Mouse (Mus musculus) intestine, postnatal 0 days (tissue): ENCODE data around the gene Dlst. TPM values are rescaled to one million over a fixed set of nuclear protein-coding genes. Genes with fewer than 3 reads are reported as not detected.

Experiments
- ATAC-seq: fragments of 200-750 bp; cut with Nextera tagmentation; 2 replicates; pipeline ENCODE4 v1.8.0; 2017; ENCODE audit warnings: mild to moderate bottlenecking, moderate TSS enrichment, moderate library complexity
- H3K27ac ChIP-seq: fragments of 300-500 bp; sonication (generic); 2 replicates; pipeline ENCODE4 v1.5.1; 2014; ENCODE audit warnings: mild to moderate bottlenecking, low read depth, low read length, moderate library complexity
- H3K27me3 ChIP-seq: fragments of 300-500 bp; sonication (generic); replicated peaks from 2 replicates; pipeline ENCODE4 v1.6.1; 2014; ENCODE audit warnings: low read length, mixed read lengths; ENCODE audit not compliant: control insufficient read depth, insufficient read depth
- H3K36me3 ChIP-seq: fragments of 300-500 bp; sonication (generic); 2 replicates; pipeline ENCODE4 v1.6.1; 2014; ENCODE audit warnings: mild to moderate bottlenecking, moderate library complexity; ENCODE audit not compliant: control insufficient read depth, insufficient read depth
- H3K4me1 ChIP-seq: fragments of 300-500 bp; sonication (generic); replicated peaks from 2 replicates; pipeline ENCODE4 v1.6.1; 2014; ENCODE audit warnings: antibody characterized with exemption, low read length, mixed read lengths; ENCODE audit not compliant: control insufficient read depth, insufficient read depth
- H3K4me2 ChIP-seq: fragments of 300-500 bp; sonication (generic); replicated peaks from 2 replicates; pipeline ENCODE4 v1.6.1; 2014; ENCODE audit warnings: low read depth, mild to moderate bottlenecking, moderate library complexity
- H3K4me3 ChIP-seq: fragments of 300-500 bp; sonication (generic); 2 replicates; pipeline ENCODE4 v1.5.1; 2014; ENCODE audit warnings: low read depth, low read length
- H3K9ac ChIP-seq: fragments of 300-500 bp; sonication (generic); 2 replicates; pipeline ENCODE4 v1.6.1; 2014; ENCODE audit warnings: mild to moderate bottlenecking, low read depth, low read length
- H3K9me3 ChIP-seq: fragments of 300-500 bp; sonication (generic); 2 replicates; pipeline ENCODE4 v1.6.1; 2016; ENCODE audit warnings: mixed run types; ENCODE audit not compliant: control insufficient read depth
- CTCF ChIP-seq: sonication (generic); IDR thresholded peaks from 2 replicates; pipeline ENCODE4 v1.5.1; 2016; ENCODE audit warnings: low read depth, mild to moderate bottlenecking, control low read depth, antibody characterized with exemption, moderate library complexity
- WGBS: fragments of 180-500 bp; shearing (Covaris S2); extraction: QIAGEN DNeasy Blood & Tissue Kit; methylation state at CpG from one replicate; pipeline ENCODE4 v1.1.7; 2014; 5-methylcytosine and 5-hydroxymethylcytosine counted together
- polyA plus RNA-seq: library from polyadenylated mRNA; unstranded; fragments of >200 nt; fragmentation: Nextera tagmentation; extraction: Ambion mirVana; gene quantifications from 2 replicates; pipeline ENCODE4 v1.2.1, GENCODE M21; 2015

The Dlst gene
- polyA plus RNA-seq, 1 experiment from 2014 or later: 119 TPM

DNA sequence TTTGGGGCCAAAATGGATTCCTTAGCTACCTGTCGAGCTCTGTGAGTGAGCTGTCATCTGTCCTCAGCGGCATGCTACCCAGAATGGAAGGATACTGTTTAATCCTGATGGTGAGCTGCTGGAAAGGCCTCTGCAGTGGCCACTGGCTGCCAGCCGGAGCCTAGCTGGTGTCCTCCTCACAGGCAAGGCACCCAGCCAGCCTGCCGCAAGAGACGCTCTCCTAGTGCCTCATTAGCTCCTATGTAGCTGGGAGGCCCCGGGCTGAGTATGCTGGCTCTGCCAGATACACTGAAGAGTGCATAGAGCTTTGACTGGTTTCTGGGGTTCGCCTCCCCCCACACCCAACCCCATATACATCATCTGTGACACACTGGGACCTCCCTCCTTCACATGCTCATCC is 63.4 kb downstream of the Dlst start:
- Histone ChIP-seq H3K27ac (no peak overlapping the region), H3K9ac (no peak overlapping the region), H3K4me1 (no peaks in the 10 kb centered on the region), H3K4me2 (no peak overlapping the region), H3K4me3 (no peak overlapping the region), H3K36me3 (no peaks in the 10 kb centered on the region), H3K9me3 (no peaks in the 10 kb centered on the region), H3K27me3 (0 out of 2 replicates have a peak, but pooled peaks cover 6% of the 10 kb centered on the region)
- 0 out of 2 replicates have a peak, but pooled peaks have one; percentile 2 for TF ChIP-seq CTCF
- ATAC-seq: no peak
- WGBS: 76% methylated on average over 7 of the region's 7 CpGs

DNA sequence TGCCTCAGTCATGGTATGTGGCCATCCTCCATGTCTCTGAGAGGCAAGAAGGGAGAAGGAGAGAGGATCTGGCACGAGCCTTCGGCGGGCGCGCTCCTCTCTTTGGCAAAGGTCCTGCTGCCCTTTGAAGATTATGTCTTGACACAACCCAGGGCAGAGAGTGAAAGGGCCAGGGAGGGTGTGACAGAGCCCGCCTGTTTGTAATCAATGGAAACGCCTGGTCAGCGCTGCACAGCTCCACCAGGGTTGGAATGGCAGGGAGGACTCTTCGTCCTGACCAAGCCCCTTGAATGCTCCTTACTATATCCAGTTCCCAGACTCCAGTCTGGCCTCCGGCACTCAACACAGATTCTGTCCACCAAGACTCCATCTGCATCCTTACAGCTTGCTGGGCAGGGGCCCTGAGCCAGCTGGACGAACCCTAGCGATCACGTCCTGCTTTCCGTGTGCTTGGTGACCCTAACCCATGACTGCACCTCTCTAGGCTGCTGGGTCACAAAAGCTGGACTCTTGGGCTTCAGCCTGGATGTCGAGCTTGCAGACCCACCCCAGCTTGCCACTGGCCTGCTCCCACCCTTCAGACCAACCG is 64.5 kb downstream of the Dlst start:
- 0 out of 2 replicates have a peak overlapping the region, but pooled peaks have one; percentile 17 for H3K9ac ChIP-seq
- TF ChIP-seq CTCF: no peak
- H3K27ac ChIP-seq: no peak overlapping the region

DNA sequence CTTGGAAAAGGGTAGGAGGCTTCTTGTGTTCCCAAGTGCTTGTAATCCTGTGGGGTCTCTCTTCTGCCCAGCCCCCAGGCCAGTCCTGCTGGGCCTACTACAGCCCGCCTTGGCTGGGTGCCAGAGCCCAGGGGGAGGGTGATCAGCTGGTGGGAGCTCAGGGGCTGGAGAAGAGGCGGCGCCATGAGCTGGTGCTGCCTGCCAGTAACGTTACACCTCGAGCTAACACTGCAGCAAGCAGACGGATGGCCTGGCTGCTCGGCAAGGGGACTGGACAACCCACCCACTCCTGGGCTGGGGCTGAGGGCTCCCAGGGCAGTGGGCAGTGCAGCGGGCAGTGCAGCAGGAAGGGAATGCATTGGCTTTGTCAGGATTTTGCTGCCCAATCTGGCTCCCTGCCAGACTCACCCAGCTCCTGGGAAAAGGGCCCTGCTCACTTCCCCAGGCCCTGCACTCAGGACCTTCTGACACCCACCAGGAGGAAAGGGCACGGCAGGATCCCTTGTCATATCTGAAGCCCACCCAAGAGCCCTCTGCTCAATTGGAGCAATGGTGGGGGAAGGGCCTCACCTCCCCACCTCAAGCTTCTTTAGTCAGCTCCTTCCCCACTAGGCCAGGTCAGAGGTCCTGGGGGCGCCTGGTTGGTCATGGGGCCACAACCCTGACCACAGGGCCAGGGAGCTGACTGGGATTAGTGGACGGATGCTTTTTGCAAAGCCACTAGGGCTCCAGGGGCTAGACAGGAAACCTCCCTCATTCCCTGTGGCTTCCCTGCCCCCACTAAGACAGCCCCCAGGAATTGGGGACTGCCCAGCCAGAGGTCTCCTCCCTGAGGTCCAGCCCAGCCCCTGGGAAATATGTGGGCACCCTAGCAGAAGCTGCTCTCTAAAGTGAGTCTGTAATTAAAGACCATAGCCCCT is 65.6 kb downstream of the Dlst start:
- WGBS: 34% methylated on average over 11 of the region's 11 CpGs
- peak overlapping the region; percentile 82 for H3K4me2 ChIP-seq
- H3K9ac ChIP-seq: peak overlapping the region; percentile 45; the same call in 1 of the 2 replicates
- no peaks in the 10 kb centered on the region for H3K36me3 ChIP-seq
- H3K9me3 ChIP-seq: no peaks in the 10 kb centered on the region
- ATAC-seq: no peak; the same call in 1 of the 2 replicates
- H3K4me3 ChIP-seq: peak overlapping the region; percentile 38
- TF ChIP-seq CTCF: no peak
- no peaks in the 10 kb centered on the region for H3K4me1 ChIP-seq
- H3K27me3 ChIP-seq: 0 out of 2 replicates have a peak, but pooled peaks cover 6% of the 10 kb centered on the region
- no peak overlapping the region for H3K27ac ChIP-seq

More for the DNA sequence above, 64.5 kb downstream of the Dlst start:
- no peak for ATAC-seq
- Histone ChIP-seq H3K27me3 (0 out of 2 replicates have a peak, but pooled peaks cover 6% of the 10 kb centered on the region), H3K4me3 (no peak overlapping the region), H3K36me3 (no peaks in the 10 kb centered on the region), H3K4me1 (no peaks in the 10 kb centered on the region), H3K9me3 (no peaks in the 10 kb centered on the region), H3K4me2 (peak overlapping the region; percentile 82)
- 56% methylated on average over 16 of the region's 16 CpGs for WGBS

DNA sequence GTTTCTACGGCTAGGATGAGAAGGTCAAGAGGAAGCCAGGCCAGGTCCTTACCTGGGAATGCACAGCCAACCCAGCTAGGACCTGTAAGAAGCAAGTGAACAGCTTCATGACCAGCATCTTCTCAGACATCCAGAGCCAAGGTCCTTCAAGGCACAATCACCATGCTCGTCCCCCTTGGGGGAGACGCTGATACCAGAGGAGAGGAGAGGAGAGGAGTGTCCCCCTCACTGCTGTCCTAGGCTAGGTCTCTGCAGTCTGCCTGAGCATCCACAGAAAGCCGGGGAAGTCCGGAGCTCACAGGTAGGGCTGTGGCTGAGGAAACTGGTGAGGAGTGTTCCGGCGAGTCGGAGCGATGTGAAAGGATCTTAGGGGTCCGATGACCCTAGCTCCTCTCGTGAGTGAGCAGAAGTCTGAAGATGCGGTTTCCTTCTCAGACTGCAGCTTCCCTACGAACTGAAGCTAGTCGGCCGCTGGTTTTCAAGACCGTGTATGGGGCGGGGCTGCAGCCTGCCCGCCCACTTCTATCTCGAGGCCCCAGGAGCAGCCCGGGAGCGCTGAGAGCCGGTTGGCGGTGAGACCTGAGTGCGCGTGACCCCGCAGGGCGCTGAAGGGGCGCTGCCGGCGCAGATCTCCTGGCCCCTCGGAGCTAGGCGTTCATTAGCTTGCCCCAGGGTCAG is 66.4 kb downstream of the Dlst start:
- Histone ChIP-seq H3K9ac (peak overlapping the region; percentile 45), H3K27ac (no peak overlapping the region), H3K4me3 (peak overlapping the region; percentile 38), H3K9me3 (no peaks in the 10 kb centered on the region), H3K4me2 (peak overlapping the region; percentile 82), H3K36me3 (no peaks in the 10 kb centered on the region), H3K27me3 (0 out of 2 replicates have a peak, but pooled peaks cover 6% of the 10 kb centered on the region), H3K4me1 (no peaks in the 10 kb centered on the region)
- ATAC-seq: 0 out of 2 replicates have a peak, but pooled peaks have one; percentile 44
- peak; percentile 2; the same call in 1 of the 2 replicates for TF ChIP-seq CTCF
- WGBS: 2% methylated on average over 32 of the region's 32 CpGs

DNA sequence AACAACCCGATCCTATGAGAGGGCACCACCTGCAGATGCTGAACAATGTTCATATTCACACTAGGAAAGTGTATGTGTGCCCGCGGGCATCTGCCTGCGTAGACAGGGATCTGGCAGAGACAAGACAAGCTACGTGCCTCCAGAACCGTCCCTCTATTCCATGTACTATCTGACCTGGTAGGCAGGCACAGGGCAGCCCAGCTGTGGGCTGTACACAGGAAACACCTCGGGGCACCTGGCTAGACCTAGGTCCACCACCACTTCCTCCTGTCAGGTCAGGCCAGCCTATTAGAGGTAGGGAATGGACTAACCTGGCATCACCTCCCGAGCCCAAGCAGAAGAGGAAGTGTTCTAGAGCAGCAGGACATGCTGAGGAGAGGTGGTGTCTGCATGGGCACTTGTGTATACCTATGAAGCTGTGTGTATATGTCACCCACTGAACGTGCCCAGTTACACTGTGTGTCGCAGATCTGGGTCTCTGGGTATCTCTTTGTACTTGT is 67.2 kb downstream of the Dlst start, which contains the start of gene Pgf:
Pgf (minus strand) TSS at position 51 of the 500 bp plus-strand sequence.
- Histone ChIP-seq H3K9me3 (no peaks in the 10 kb centered on the region), H3K9ac (peak within 1 kb of the TSS; percentile 45), H3K4me1 (no peaks in the 10 kb centered on the region), H3K36me3 (no peaks in the 10 kb centered on the region), H3K4me2 (peak within 1 kb of the TSS; percentile 82), H3K4me3 (peak within 1 kb of the TSS; percentile 38), H3K27ac (no peak within 1 kb of the TSS), H3K27me3 (0 out of 2 replicates have a peak, but pooled peaks cover 6% of the 10 kb centered on the region)
- WGBS: 79% methylated on average over 10 of the region's 10 CpGs
- no peak for TF ChIP-seq CTCF
- ATAC-seq: no peak
